Comparison of ENCODE assay signal across 8 mouse cellular contexts in genomic region chr6:86526032-86526960, GRCm38 (mm10). TPM values are rescaled to one million over a fixed set of nuclear protein-coding genes. Genes with fewer than 3 reads are reported as not detected.
DNase-seq lines count a peak whose midpoint lies in the region; ATAC-seq lines count a peak whose summit lies in the region.

TSS of gene Pcbp1 (minus strand) at chr6:86526321.

- H3K4me3 ChIP-seq in megakaryocyte, embryonic 14.5 days (replicated peaks), result peak within 1 kb of the TSS; percentile 99

- peak; percentile 97 for DNase-seq in ZHBTc4 (ENCODE audit: low read depth, low spot score)
- DNase-seq in gastrocnemius, adult 8-10 months (ENCODE audit: low spot score in 2 of 2), result peak; percentile 94 to 95
- DNase-seq in hindlimb bud, embryonic 11.5 days (ENCODE audit: extremely low spot score, low read depth, low spot score), result peak; percentile 73
- peak; percentile 93 to 94 for DNase-seq in left cerebral cortex, adult 8-10 months (ENCODE audit: low spot score in 2 of 2)
- DNase-seq in right cerebral cortex, postnatal 10 days (ENCODE audit: low spot score in 2 of 2), result peak; percentile 96 to 98
- peak; percentile 99 for DNase-seq in urinary bladder, postnatal 25 days (ENCODE audit: low spot score)

- H3K36me3 ChIP-seq in megakaryocyte, embryonic 14.5 days (replicated peaks; ENCODE audit: low read length), result peaks cover 49% of the 10 kb centered on the region

- ATAC-seq in common myeloid progenitor, adult 5-6 weeks (replicated peaks; ENCODE audit: low read depth, poor library complexity, severe bottlenecking), result peak; percentile 60

- no peaks in the 10 kb centered on the region for H3K27me3 ChIP-seq in megakaryocyte, embryonic 14.5 days (replicated peaks)

- peaks cover 42% of the 10 kb centered on the region for H3K4me1 ChIP-seq in megakaryocyte, embryonic 14.5 days

- H3K9me3 ChIP-seq in megakaryocyte, embryonic 14.5 days, result no peaks in the 10 kb centered on the region

RNA-seq across cellular contexts. Expression of gene Pcbp1, which starts in this region (rescaled TPM):
- 115 and 172 TPM in 2 replicates for total RNA-seq in common myeloid progenitor, adult 5-6 weeks (2017)
- total RNA-seq in gastrocnemius, adult 8-10 months (2022), result 100 to 1,000 TPM; 114 to 149 (median 126) TPM
- total RNA-seq in left cerebral cortex, adult 8-10 months (2022), result 100 to 1,000 TPM; 179 to 184 (median 180) TPM
- 984 and 2,235 TPM in 2 replicates for polyA plus RNA-seq in megakaryocyte, embryonic 14.5 days (2012; ENCODE audit: insufficient read depth, low replicate concordance)

Comparison
In these comparisons a context has a peak if more than half of its experiments do, and no peak if none do; other contexts are left out.
1. Peak in every context shown above with its lines: DNase-seq, ATAC-seq and H3K4me3 ChIP-seq.